Mouse (Mus musculus): ENCODE data around the gene Olfr1095.

Olfr1095 gene

DNA sequence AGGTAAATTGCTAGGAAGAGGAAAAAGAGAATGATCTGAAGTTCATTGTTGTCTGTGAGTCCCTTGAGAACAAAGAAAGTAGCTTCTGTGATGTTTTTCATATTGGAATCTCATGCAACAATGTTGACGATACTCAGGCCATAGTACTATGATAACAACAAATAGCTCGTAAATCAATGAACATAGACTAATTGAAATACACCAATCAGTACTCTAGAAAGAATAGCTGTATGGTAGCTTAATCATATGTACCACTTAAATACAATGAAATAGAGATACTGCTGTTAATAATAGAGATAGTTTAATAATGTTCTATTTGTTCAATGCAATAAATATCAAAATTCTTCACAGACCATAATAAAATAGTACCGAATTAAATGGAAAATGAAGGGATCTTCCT is at the start of gene Olfr1095:
Olfr1095 (minus strand) TSS at position 101 of the 400 bp plus-strand sequence.
- no peak for DNase-seq

DNA sequence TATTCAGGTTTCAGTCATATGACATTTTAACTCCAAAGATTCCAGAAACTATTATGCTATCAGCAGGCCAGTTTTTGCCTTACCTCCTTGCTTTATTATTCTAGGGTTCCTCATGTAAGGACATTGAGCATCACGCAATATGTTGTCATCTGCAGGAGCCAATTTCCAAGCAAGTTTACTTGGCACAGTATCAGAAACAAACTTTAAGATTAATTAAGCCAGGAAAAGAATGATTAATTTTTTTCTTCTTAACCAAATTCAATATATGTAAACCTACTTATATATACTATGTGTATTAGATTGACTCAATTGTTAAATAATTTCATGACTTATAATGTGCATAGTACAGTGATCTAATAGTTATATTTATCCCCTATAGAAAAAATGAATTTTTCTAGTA is 40.6 kb upstream of the Olfr1095 start, which contains the start of gene Olfr1097:
Olfr1097 (minus strand) TSS at position 101 of the 400 bp plus-strand sequence.
- no peak for DNase-seq

DNA sequence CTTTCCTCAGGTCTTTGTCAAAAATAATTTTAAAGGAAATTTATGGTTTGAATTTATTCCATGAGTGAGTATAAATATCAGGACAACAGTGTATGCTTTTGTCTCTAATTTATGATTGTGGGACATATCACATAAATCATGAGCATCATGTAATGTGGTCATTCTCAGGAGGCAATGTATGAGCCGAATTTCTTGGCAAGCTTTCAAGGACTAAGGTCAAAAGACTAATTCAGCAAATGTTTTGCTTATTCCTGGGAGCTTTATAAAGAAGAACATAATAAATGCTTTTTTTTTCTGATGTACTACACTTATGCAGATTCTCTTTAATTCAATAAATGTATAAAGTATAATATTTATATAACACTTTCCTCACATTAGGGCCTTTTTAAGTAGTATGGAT is 23.2 kb upstream of the Olfr1095 start, which contains the start of gene Gm13723:
Gm13723 (minus strand) TSS at position 101 of the 400 bp plus-strand sequence.
- no peak for DNase-seq

DNA sequence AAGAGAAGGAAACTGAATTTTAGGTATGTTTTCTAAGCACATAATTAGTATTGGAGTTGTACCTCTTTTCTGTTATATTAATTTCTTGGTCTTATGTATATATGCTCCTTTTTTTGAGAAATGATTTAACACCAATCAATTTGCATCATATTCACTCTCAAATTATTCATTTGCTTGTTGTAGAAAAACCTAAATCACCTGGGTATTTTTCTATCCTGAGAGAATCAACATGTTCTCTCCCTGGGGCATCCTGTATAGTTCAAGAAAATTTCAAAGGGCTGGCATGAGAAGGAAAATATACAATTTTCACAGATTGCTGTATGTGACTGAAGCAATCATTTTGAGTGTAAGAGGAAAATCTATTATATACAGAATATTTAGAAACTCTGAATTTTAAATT is 27.1 kb downstream of the Olfr1095 start, which contains the start of gene Olfr1094:
Olfr1094 (plus strand) TSS at position 301 of the 400 bp plus-strand sequence.
- no peak for DNase-seq

DNA sequence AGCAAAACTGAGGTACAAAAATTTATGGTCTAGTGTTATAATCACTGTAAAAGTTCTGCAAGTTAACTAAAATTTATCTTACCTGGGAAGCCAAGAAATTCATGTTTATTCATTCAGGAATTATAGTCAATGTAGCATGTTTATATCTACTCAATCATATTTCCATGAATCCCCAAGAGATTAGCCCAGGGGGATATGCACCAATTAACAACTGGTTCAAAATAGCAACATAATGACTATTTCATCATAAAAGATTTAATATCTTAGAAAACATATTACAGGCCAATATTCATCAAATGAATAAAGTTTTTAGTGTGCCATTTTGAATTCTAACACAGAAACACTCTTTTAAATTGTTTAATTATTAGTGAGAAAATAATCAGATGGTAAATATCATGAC is 41.6 kb downstream of the Olfr1095 start, which contains the start of gene Olfr141:
Olfr141 (minus strand) TSS at position 101 of the 400 bp plus-strand sequence.
- DNase-seq, result no peak

Data from embryo, embryonic 11 days (tissue).